Mouse (Mus musculus) cerebellum, adult 9-10 months (tissue): ENCODE measurements around the gene Ccnd3.
A peak's percentile ranks its signal among the peaks of the same experiment; 100 is the strongest.

Source experiments
- DNase-seq: peaks from one replicate; pipeline ENCODE4 v3.0.0; 2022

Ccnd3 gene

GRCm38 (mm10) chr17:47554621-47555020, 49.8 kb downstream of the Ccnd3 start:
- DNase-seq = no peak

DNA sequence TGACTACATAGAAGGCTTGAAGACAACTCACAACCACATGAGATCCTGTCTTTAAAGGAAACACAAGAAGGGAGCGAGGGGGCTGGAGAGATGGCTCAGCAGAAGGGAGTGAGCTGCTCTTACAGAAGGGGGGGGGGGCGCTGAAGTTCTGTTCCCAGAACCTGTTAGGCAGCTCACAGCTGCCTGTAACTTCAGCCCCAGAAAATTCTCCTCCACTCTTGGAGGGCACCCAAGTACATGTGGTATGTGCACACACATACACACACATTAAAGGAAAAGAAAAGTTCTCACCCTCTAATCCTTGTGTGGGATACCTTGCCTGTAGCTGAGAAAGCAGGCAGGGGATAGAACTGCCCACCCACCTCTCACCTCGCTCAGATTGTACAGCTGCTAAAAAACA, 52.3 kb downstream of the Ccnd3 start:
- DNase-seq = no peak

DNA sequence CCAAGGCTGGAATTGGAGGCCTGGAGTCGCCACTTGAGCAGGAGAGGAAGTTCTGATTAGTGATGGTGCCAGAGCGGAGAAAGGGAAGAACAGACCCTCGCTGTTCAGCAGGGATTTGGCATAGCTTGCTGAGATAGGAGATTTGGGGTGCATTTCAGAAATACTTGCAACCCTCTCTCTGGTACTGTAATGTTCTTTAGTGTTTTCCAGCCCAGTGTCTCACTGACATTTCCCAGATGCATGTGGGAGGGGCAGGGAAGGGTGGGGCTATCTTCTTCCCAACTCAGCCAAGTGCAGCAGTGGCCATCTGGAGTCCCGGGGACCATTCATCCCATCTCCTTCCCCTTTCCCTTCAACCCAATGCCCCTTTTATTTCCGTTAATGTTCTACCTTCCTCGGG, 54.9 kb downstream of the Ccnd3 start:
- no peak for DNase-seq

GRCm38 (mm10) chr17:47562875-47563274, 58.0 kb downstream of the Ccnd3 start:
- no peak for DNase-seq

DNA sequence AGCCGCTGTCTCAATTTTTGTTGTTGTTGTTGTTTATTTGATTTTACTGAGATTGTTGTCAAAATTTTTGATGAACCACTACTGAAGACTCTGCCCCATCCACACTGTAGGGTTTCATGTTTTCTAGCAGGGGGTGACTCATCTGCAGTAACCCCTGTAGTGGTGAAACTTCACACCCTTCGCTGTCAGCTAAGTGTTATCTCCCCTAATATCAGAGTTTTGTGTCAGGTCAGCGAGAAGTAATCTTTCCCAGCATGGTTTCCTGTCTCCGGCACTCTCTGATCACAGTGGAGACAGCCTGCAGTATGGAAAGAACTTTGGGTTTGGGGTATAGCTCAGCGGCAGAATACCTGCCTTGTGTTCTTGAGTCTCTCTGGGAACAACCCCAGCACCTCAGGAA, 59.8 kb downstream of the Ccnd3 start:
- no peak for DNase-seq

DNA sequence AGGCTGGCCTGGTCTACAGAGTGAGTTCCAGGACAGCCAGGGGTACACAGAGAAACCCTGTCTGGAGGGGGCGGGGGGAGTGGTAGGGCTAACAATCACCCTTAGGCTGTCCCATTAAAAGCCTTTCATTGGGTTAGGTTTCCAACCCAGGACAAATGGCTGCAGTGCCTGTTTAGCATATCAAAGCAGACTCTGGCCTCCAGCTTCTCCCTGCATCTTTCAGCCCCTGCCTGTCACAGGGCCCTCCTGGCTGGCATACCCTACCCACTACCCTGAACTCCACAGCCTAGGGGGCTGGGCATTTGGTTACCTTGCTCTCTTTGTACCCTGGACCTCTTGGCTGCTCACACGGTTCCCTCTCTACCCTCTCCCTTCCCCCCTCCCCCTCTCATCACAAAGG, 61.3 kb downstream of the Ccnd3 start:
- DNase-seq = no peak

GRCm38 (mm10) chr17:47567271-47567670, 62.4 kb downstream of the Ccnd3 start:
- no peak for DNase-seq

GRCm38 (mm10) chr17:47568389-47568788, 63.5 kb downstream of the Ccnd3 start:
- no peak for DNase-seq

DNA sequence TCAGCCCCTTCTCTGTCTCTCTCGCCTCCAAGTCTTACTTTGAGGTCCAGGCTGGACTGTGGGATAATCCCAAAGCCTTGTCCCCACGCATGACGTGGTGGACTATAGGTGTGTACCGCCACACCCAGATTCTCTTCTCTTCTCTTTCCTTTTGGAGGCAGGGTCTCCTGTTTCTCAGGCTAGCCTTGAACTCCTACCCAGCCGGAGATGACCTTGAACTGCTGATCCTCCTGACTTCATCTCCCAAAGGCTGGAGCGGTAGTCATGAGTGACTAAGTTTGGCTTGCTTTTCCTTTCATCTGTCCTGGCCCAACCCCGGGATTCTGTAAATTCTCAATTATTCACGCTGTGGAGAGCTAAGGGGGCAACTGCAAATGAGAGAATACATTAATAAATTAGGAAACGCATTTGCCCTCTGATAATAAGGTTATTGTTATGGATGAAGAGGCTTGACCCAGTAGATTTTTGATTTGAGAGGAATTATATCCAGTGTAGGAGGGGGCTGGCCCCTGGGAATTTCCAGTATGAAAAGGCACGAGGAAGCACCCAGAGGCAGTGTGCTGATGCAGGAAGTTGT, 64.2 kb downstream of the Ccnd3 start:
- no peak for DNase-seq

- DNase-seq = no peak
These were observed 66.8 kb downstream of the Ccnd3 start for GRCm38 (mm10) chr17:47571621-47572020.

GRCm38 (mm10) chr17:47572436-47572835, 67.6 kb downstream of the Ccnd3 start:
- no peak for DNase-seq

- DNase-seq = no peak
These were observed 69.2 kb downstream of the Ccnd3 start for GRCm38 (mm10) chr17:47574028-47574427.

DNA sequence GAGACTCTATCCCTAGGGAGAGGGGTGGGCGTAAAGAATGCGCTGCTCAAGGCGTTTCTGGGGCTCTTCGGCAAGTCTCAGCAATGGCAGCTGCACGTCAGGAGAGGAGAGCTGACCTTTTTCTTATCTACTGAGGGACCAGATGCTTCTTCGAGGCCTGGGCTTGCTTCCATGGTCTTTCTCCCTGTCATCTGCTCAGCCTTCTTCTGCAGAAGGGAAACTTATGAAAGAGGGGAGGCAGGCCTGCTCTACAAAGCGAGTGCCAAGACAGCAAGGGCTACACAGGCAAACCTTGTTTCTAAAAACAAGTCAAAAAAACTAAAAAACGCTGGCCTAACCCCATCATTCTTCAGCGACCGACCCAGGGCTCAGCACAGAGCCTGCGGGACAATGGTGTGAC, 70.0 kb downstream of the Ccnd3 start:
- no peak for DNase-seq

- no peak for DNase-seq
These were observed 73.8 kb downstream of the Ccnd3 start for GRCm38 (mm10) chr17:47578655-47579054.

DNA sequence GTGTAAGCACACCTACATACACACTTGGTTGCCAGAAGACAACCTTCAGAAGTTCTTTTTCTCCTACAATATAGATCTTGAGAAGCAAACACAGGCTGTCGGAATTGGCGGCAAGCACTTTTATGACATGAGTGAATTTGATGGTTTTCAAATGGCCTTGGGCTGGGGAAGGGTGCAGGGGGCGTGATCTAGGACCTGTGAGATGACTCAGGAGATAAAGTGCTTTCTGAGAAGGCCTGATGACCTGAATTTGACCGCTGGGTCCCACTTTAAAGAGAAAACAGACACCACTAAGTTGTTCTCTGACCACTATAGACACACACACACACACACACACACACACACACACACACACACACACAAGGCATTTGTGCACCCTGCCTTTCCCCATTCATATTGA, 76.1 kb downstream of the Ccnd3 start:
- DNase-seq = no peak

DNA sequence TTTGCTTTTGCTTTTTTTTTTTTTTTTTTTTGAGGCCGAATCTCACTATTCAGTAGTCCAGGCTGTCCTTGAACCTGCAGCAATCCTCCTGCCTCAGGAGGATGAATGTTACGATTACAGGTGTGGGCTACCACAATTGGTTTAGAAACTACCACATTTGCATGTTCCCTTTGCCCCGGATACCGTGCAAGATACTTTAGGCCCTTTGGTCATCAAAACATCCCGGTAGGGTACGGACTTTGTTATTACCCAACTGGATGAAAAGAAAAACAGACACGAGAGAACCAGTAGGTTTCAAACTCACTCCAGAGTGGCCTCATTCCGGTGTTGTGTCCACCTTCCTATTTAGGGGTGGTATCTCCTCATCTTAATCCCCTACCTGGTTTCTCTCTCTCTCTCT, 83.7 kb downstream of the Ccnd3 start:
- no peak for DNase-seq

- DNase-seq = no peak
These were observed 86.2 kb downstream of the Ccnd3 start for GRCm38 (mm10) chr17:47591073-47591472.

- DNase-seq = peak; percentile 88
These were observed 88.5 kb downstream of the Ccnd3 start for GRCm38 (mm10) chr17:47593215-47593853.

GRCm38 (mm10) chr17:47593854-47594182, 89.0 kb downstream of the Ccnd3 start:
- DNase-seq = peak; percentile 36

DNA sequence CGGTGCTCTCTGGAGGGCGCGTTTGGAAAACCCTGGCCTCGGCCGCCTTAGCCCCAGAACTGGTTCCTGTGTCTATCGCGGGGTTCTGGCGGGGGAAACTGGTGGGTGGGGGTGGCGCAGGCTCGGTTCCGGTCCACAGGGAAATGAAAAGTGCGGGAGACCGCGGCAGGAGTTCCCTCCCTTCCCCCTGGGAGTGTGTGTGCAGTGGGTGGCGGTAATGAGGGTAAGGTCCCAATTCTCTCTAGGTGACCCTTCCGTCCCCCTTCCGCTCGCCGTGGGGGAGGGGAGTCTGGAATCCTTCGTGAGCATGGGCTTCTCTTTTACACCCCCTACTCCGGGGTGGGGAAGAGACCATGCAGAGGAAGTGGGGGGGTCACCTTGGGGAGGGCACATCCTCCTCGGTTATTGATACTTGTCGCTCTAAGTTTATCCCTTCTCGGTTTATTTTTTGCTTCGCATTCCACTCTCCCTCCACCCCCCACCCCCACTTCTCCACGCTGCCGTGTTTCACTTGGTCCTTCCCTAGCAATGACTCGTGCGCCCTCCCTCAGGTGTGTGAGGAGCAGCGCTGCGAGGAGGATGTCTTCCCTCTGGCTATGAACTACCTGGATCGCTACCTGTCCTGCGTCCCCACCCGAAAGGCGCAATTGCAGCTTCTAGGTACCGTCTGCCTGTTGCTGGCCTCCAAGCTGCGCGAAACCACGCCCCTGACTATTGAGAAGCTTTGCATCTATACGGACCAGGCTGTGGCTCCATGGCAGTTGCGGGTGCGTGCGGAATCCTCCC, 89.5 kb downstream of the Ccnd3 start:
- peak; percentile 58 for DNase-seq

DNA sequence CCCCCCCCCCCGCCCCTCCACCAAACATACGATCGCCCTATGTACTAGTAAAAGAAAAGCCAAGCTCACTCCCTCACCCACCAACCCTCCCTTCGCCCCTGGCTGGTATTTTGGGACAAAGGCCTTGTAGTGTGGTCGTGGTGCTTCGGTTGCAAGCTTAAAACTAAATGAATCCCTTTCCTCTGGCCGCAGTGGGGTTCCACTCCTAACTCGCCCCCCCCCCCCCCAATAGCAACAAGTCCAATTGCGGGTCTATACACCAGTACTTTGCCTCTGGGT, 90.1 kb downstream of the Ccnd3 start:
- no peak for DNase-seq

DNA sequence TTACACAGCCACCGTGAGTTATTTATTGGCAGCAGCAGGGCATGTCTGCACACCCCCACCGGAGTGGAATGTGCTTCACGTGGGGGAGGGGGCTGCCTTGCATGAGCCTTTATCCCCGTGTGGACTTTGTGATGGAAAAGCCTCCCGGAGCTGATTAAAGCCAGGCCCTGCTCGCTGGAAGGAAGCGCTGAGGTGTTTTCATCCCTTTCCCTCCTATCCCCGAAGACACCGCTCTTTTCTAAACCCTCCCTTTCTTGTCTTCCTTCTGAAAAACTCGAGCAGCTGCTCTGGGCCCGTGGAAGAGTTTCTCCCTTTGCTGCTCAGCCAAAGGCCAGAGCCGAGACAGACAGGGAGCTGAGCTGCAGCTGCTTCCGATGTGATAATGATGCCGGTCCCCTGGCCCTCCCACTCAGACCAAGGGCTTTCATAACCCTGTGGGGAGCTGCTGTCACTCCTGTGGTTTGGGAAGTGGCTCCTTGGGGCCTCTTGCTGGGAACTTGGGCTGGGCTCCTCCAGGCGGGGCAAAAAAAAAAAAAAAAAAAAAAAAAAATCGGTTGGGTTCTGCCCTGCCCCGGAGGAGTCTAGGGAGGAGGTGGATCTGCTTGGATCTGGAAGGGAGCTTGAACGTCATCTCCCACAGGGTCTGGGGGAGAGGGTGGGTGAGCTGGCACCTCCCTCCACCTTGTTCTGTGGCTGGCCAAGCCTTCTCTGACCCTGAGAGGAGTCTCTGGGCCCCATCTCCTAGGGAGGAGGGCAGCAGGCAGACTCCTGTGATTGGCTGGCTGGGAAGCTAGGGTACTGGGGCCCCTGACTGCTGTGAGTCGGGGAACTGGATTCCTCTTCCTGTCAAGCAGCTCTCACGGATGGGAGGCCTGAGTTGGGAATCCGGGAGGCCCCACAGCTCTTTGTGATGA, 90.7 kb downstream of the Ccnd3 start:
- peak; percentile 19 for DNase-seq

GRCm38 (mm10) chr17:47596162-47596838, 91.4 kb downstream of the Ccnd3 start:
- peak; percentile 19 for DNase-seq
